Mouse (Mus musculus): ENCODE results near the gene Hes7.

DNA sequence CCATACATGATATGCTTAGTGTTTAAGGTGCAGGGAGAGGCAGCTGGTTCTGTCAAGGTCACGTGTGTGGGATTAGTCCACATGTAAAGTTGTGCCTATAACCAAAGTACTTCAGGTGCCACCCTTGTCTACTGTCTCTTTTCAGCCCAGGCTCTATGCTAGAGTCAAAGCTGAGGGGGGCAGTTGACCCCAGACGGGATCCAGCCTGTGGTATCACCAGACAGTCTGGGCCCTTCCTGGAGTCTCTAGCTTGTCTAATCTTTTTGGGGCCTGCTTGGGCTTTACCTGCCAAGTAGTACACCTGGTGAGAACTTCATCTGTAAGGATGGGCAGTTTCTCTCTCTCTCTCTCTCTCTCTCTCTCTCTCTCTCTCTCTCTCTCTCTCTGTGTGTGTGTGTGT lies 32.6 kb upstream of the Hes7 start:
- no peak for TF ChIP-seq CTCF (IDR thresholded peaks at IDR 0.05; ENCODE audit: low read depth)
- TF ChIP-seq EP300 (optimal IDR thresholded peaks at IDR 0.05) = no peak

All from stomach, postnatal 0 days (tissue).